Mouse (Mus musculus) spleen, adult 2 months (tissue): Measurements from ENCODE around the gene Erlin1.

ENCODE experiments used
- CTCF ChIP-seq: fragments of 200-500 bp; IDR thresholded peaks from 2 replicates; pipeline ENCODE4 v1.5.1; 2011; ENCODE audit warnings: mild to moderate bottlenecking, inconsistent platforms; ENCODE audit not compliant: insufficient read depth, insufficient read length, insufficient replicate concordance; ENCODE audit errors: extremely low read depth
- POLR2A ChIP-seq: fragments of 200-500 bp; IDR thresholded peaks from 2 replicates; pipeline ENCODE4 v1.6.1; 2011; ENCODE audit warnings: low read depth, low read length, inconsistent platforms

- no peak for TF ChIP-seq POLR2A
- TF ChIP-seq CTCF = no peak
These were observed 64.6 kb downstream of the Erlin1 start for GRCm38 (mm10) chr19:44005025-44005424.
